9 mouse cellular contexts compared by ENCODE assay signal in the genomic region with DNA sequence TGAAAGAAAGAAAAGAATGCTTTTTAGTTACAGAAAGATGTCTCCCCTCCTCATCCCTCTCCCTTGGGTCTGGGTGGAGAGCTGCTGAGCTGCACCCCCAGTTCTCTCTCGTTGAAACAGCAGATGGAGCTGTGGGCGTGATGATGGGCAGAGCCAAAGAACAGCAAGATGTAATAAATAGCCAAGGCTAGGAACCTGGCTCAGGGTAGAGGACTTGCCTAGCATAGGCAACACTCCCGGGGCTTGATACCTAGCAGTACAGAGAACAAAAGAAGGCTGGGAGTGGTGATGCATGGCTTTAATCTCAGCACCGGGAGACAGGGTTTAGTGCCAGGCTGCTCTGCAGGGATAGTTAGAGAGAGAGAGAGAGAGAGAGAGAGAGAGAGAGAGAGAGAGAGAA. TPM values are rescaled to one million over a fixed set of nuclear protein-coding genes. Genes with fewer than 3 reads are reported as not detected.
DNase-seq lines count a peak whose midpoint lies in the region; ATAC-seq lines count a peak whose summit lies in the region.
"Had no signal": no experiment of that assay in that cellular context is flagged by ENCODE, and none has a peak within 500 bp of the region (broad histone marks: within the 10 kb centered on the region; RNA-seq: fewer than 3 reads in every experiment).

No protein-coding gene starts in this region.

- H3K4me3 ChIP-seq in heart, embryonic 11.5 days (ENCODE audit: low read depth, low read length) = no peak overlapping the region
- H3K4me3 ChIP-seq: embryonic facial prominence, embryonic 15.5 days; kidney, embryonic 15.5 days had no signal

- no peak for ATAC-seq in heart, embryonic 11.5 days (replicated peaks; ENCODE audit: insufficient number of reproducible peaks, low FRiP score, low TSS enrichment)

- no peaks in the 10 kb centered on the region for H3K9me3 ChIP-seq in heart, embryonic 11.5 days (replicated peaks; ENCODE audit: control insufficient read depth, low read length)
- H3K9me3 ChIP-seq: embryonic facial prominence, embryonic 15.5 days; kidney, embryonic 15.5 days had no signal

- peak; percentile 74 for DNase-seq in cerebellum, adult 8-10 months
- DNase-seq in cerebellum, postnatal 36 days = peak; percentile 79 to 82
- peak; percentile 90 for DNase-seq in layer of hippocampus, adult 9-11 months
- DNase-seq in left cerebral cortex, postnatal 4 days = peak; percentile 35
- no peak for DNase-seq in adrenal gland, adult 18-20 months (ENCODE audit: low spot score in 2 of 2)
- no peak for DNase-seq in urinary bladder, postnatal 10 days (ENCODE audit: low spot score)

- H3K4me1 ChIP-seq in heart, embryonic 11.5 days (ENCODE audit: control insufficient read depth, insufficient read depth, low read length) = no peaks in the 10 kb centered on the region
- H3K4me1 ChIP-seq: embryonic facial prominence, embryonic 15.5 days; kidney, embryonic 15.5 days had no signal

- H3K27ac ChIP-seq in heart, embryonic 11.5 days (ENCODE audit: low read depth, low read length) = no peak overlapping the region
- H3K27ac ChIP-seq: embryonic facial prominence, embryonic 15.5 days; kidney, embryonic 15.5 days had no signal

- no peak overlapping the region for H3K9ac ChIP-seq in heart, embryonic 11.5 days (ENCODE audit: low read depth, low read length)
- H3K9ac ChIP-seq: embryonic facial prominence, embryonic 15.5 days; kidney, embryonic 15.5 days had no signal

- no peaks in the 10 kb centered on the region for H3K36me3 ChIP-seq in heart, embryonic 11.5 days (ENCODE audit: control insufficient read depth, insufficient read depth, low read length)

- no peaks in the 10 kb centered on the region for H3K27me3 ChIP-seq in heart, embryonic 11.5 days (ENCODE audit: control insufficient read depth, insufficient read depth, low read length)
- H3K27me3 ChIP-seq: embryonic facial prominence, embryonic 15.5 days; kidney, embryonic 15.5 days had no signal

- H3K4me2 ChIP-seq in heart, embryonic 11.5 days = no peak overlapping the region
- H3K4me2 ChIP-seq: embryonic facial prominence, embryonic 15.5 days; kidney, embryonic 15.5 days had no signal

- 63% methylated on average over 4 of the region's 4 CpGs for WGBS in heart, embryonic 11.5 days (ENCODE audit: insufficient replicate concordance)

- intact Hi-C loops in left cerebral cortex, postnatal 4 days (cut with DNase I) = no loop called here

RNA-seq across cellular contexts. Expression of a gene that starts 50.9 kb away (rescaled TPM):
- total RNA-seq in left cerebral cortex, postnatal 4 days (2021) = 10 to 100 TPM; 26.0 to 27.0 TPM
- 1 to 10 TPM; 7.5 to 9.2 TPM for total RNA-seq in adrenal gland, adult 18-20 months (2021)
- polyA plus RNA-seq in heart, embryonic 11.5 days (2014; fragmentation: Nextera tagmentation; extraction: Ambion mirVana) = 4.7 and 5.5 TPM in 2 replicates

RNA-seq across cellular contexts. Expression of a gene that starts 54.7 kb away (rescaled TPM):
- total RNA-seq in left cerebral cortex, postnatal 4 days (2021) = 10 to 100 TPM; 42.1 to 42.6 TPM
- 10 to 100 TPM; 18.4 to 19.1 TPM for total RNA-seq in adrenal gland, adult 18-20 months (2021)
- polyA plus RNA-seq in heart, embryonic 11.5 days (2014; fragmentation: Nextera tagmentation; extraction: Ambion mirVana) = 12.7 and 21.1 TPM in 2 replicates

Comparison
In these comparisons a context has a peak if more than half of its experiments do, and no peak if none do; other contexts are left out.
1. DNase-seq: peak in cerebellum, adult 8-10 months (single experiment), cerebellum, postnatal 36 days (2 of 2), layer of hippocampus, adult 9-11 months (single experiment) and left cerebral cortex, postnatal 4 days (single experiment); none in adrenal gland, adult 18-20 months (0 of 2) and urinary bladder, postnatal 10 days (single experiment).